Mouse (Mus musculus) G1E (cell line): Measurements from ENCODE around the gene Nosip. TPM values are rescaled to one million over a fixed set of nuclear protein-coding genes. Genes with fewer than 3 reads are reported as not detected.

Experiments used
- ATAC-seq: 2 replicates; pipeline ENCODE4 v1.8.0; 2016; ENCODE audit warnings: mild to moderate bottlenecking; ENCODE audit not compliant: insufficient number of reproducible peaks, poor library complexity, low FRiP score, severe bottlenecking; ENCODE audit errors: extremely low read depth
- DNase-seq: peaks from one replicate; pipeline ENCODE4 v3.0.0; 2012; ENCODE audit warnings: low spot score
- H3K27me3 ChIP-seq: 2 replicates; pipeline ENCODE4 v1.6.1; 2012; ENCODE audit warnings: mild to moderate bottlenecking, low read length, inconsistent platforms; ENCODE audit not compliant: insufficient read depth
- H3K36me3 ChIP-seq: replicated peaks from 2 replicates; pipeline ENCODE3; 2012; ENCODE audit warnings: mild to moderate bottlenecking, inconsistent platforms
- H3K4me1 ChIP-seq: 2 replicates; pipeline ENCODE4 v1.6.1; 2012; ENCODE audit warnings: low read depth, low read length, inconsistent platforms, mixed read lengths; ENCODE audit not compliant: insufficient read depth
- H3K4me3 ChIP-seq: 2 replicates; pipeline ENCODE4 v1.5.1; 2012; ENCODE audit warnings: low read depth, mild to moderate bottlenecking, inconsistent platforms, low read length, moderate library complexity, mixed read lengths
- H3K9me3 ChIP-seq: replicated peaks from 2 replicates; pipeline ENCODE4 v1.6.1; 2012; ENCODE audit warnings: inconsistent platforms
- CTCF ChIP-seq: IDR thresholded peaks from 2 replicates; pipeline ENCODE4 v1.5.1; 2012; ENCODE audit warnings: low read depth, low read length, inconsistent platforms, mixed read lengths
- GATA1 ChIP-seq: IDR thresholded peaks from 2 replicates; pipeline ENCODE4 v1.6.1; 2012; ENCODE audit warnings: borderline replicate concordance, low read length, inconsistent platforms, mixed read lengths
- GATA2 ChIP-seq: IDR thresholded peaks from 2 replicates; pipeline ENCODE4 v1.6.1; 2012; ENCODE audit warnings: low read depth, low read length, inconsistent platforms, borderline replicate concordance
- POLR2AphosphoS5 ChIP-seq: IDR thresholded peaks from 2 replicates; pipeline ENCODE4 v1.6.1; 2012; ENCODE audit warnings: low read depth, low read length, inconsistent platforms; ENCODE audit not compliant: insufficient replicate concordance
- TAL1 ChIP-seq: conservative IDR thresholded peaks from 2 replicates; pipeline ENCODE4 v1.6.1; 2012; ENCODE audit warnings: low read depth, low read length, inconsistent platforms, mixed read lengths
- polyA plus RNA-seq: library from polyadenylated mRNA; stranded (reverse); fragments of >175 nt; gene quantifications from 2 replicates; pipeline ENCODE4 v1.2.3, GENCODE M21; 2012
- total RNA-seq, 2 experiments: library from RNA; stranded (forward) in 1 of 2; stranded (reverse) in 1 of 2; fragments of 200-1000 nt in 1 of 2; fragments of >200 nt in 1 of 2; fragmentation: Nextera tagmentation in 1 of 2; gene quantifications; 2 replicates each; pipeline ENCODE4 v1.2.3; 2014 to 2017

Nosip gene
- total and polyA plus RNA-seq, 3 experiments = 43.6 to 110 (median 49.4) TPM

DNA sequence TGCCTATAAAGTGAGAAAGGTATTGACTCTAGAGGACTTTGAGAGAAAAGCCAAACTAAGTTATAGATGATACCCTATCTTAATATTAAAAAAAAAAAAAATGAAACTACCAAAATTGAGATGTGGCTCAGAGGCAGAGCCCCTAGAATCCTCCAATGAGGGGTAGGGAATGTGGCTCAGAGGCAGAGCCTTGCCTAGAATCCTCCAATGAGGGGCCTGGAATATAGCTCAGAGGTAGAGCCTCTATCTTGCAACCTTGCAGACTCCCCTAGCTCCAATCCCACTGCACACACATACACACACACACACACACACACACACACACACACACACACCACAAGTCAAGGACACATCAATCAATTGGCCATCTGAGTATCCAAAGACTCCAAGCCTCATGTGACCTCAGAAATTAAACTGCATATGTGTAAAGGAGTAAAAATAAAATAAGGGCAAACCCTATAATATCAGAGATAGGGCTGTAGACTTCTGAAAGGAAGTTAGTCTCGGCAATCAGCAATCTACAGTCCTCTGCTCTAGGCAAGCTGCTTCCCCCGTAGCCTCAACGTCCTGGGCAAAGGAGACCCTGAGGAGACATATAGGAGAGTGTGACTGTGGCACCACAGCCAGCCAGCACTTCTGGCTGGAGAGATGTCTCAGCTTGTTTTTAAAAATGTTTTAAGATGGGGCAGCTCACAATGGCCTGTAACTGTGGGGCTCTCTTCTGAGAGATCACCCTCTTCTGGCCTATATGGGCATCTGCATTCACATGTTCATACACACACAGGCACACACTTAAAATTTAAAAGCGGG lies 5.2 kb downstream of the Nosip start:
- no peak for DNase-seq
- no peak for ATAC-seq
- TF ChIP-seq GATA1 = no peak
- no peak for TF ChIP-seq CTCF
- TF ChIP-seq GATA2 = no peak
- TF ChIP-seq TAL1 = no peak
- TF ChIP-seq POLR2AphosphoS5 = no peak

DNA sequence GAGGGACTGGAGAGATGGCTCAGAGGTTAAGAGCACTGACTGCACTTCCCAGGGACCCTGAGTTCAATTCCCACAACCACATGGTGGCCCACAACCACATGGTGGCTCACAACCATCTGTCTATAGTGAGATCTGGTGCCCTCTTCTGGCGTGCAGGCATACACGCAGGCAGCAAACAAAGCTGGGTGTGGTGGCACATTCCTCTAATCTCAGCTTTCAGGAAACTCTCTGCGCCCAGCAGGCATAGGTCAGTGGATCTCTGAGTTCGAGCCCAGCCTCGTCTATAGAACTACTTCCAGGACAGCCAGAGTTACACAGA lies 5.7 kb downstream of the Nosip start:
- Histone ChIP-seq H3K27me3 (no peaks in the 10 kb centered on the region), H3K36me3 (peaks cover 67% of the 10 kb centered on the region), H3K4me1 (peaks cover 53% of the 10 kb centered on the region), H3K9me3 (no peaks in the 10 kb centered on the region), H3K4me3 (no peak overlapping the region)
- DNase-seq (no peak), ATAC-seq (no peak)
- TF ChIP-seq CTCF (peak; percentile 80), POLR2AphosphoS5 (no peak)

More for the DNA sequence above, 5.2 kb downstream of the Nosip start:
- H3K4me1 ChIP-seq = peaks cover 49% of the 10 kb centered on the region
- no peaks in the 10 kb centered on the region for H3K27me3 ChIP-seq
- no peaks in the 10 kb centered on the region for H3K9me3 ChIP-seq
- no peak overlapping the region for H3K4me3 ChIP-seq
- peaks cover 64% of the 10 kb centered on the region for H3K36me3 ChIP-seq

DNA sequence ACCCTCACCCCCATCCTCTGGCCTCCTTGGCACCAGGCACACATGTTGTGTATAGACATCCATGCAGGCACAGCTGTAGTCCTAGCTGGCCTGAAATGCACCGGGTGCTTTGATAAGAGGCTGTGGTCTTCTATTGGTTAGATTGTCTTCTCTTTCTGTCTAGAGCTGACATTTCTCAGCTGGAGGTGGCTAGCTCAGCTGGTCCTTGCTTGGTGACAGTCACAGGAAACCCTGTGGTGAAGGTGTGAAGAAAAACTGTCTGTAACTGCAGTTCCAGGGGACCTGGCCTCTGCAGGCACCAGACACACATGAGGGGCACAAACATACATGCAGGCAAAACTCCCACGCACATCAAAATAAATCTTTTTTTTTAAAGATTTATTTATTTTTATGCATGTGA lies 7.4 kb downstream of the Nosip start:
- TF ChIP-seq GATA2 = no peak
- Histone ChIP-seq H3K4me1 (peaks cover 51% of the 10 kb centered on the region), H3K9me3 (no peaks in the 10 kb centered on the region), H3K4me3 (no peak overlapping the region), H3K36me3 (peaks cover 75% of the 10 kb centered on the region), H3K27me3 (no peaks in the 10 kb centered on the region)
- no peak for DNase-seq
- ATAC-seq = no peak

DNA sequence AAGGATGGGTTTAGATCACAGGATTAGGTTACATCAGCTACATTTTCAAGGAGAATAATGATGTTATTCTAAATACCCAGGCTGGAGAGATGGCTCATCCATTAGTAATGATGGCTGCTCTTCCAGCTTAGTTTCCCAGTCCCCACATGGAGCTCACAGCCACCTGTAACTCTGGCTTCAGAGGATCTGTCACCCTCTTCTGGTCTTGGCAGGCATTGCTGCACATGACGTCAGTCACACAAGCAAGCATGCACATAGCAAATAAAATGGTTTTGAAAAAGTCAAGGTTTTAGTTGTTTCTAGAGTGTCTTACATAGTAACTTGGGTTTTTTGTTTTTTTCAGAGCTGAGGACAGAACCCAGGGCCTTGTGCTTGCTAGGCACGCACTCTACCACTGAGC lies 10.0 kb downstream of the Nosip start:
- no peaks in the 10 kb centered on the region for H3K9me3 ChIP-seq
- H3K27me3 ChIP-seq = no peaks in the 10 kb centered on the region
- TF ChIP-seq POLR2AphosphoS5 (no peak), CTCF (peak; percentile 32; the same call in 1 of the 2 replicates), GATA2 (no peak)
- ATAC-seq (no peak), DNase-seq (peak; percentile 29)
- peaks cover 79% of the 10 kb centered on the region for H3K36me3 ChIP-seq
- H3K4me1 ChIP-seq = peaks cover 38% of the 10 kb centered on the region
- H3K4me3 ChIP-seq = no peak overlapping the region

DNA sequence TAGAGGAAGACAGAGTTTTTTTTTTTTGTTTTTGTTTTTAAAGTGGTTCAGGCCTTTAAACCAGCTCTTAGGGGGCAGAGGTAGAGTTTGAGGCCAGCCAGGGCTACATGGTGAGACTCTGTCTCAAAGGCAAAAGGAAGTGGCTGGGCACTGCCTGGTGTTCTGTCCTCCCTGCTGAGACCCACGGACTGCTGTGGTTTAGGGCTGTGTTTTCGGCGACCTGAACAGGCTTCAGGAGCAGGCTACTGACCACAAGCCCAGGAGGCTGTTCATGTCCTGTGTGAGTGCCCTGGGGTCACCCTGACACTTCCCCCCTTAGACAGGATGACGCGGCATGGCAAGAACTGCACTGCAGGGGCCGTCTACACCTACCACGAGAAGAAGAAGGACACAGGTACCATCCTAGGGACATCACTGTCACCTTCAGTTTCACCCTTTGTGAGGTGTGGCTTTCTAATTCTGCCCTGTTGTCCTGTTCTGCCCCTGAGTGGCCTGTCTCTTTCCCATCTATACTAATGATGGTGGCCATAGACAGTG lies 11.0 kb downstream of the Nosip start:
- DNase-seq = no peak

GRCm38 (mm10) chr7:45073949-45074348 lies 11.7 kb downstream of the Nosip start:
- peaks cover 80% of the 10 kb centered on the region for H3K36me3 ChIP-seq
- H3K4me3 ChIP-seq = no peak overlapping the region
- peaks cover 30% of the 10 kb centered on the region for H3K4me1 ChIP-seq

More for the DNA sequence above, 11.0 kb downstream of the Nosip start:
- Histone ChIP-seq H3K36me3 (peaks cover 80% of the 10 kb centered on the region), H3K27me3 (no peaks in the 10 kb centered on the region), H3K9me3 (no peaks in the 10 kb centered on the region), H3K4me3 (no peak overlapping the region), H3K4me1 (peaks cover 29% of the 10 kb centered on the region)
- no peak for ATAC-seq
- TF ChIP-seq CTCF = no peak
- no peak for TF ChIP-seq GATA2
- no peak for TF ChIP-seq TAL1
- no peak for TF ChIP-seq GATA1
- no peak for TF ChIP-seq POLR2AphosphoS5

More at GRCm38 (mm10) chr7:45073949-45074348, 11.7 kb downstream of the Nosip start:
- Histone ChIP-seq H3K9me3 (no peaks in the 10 kb centered on the region), H3K27me3 (no peaks in the 10 kb centered on the region)
- DNase-seq (no peak), ATAC-seq (no peak)
- TF ChIP-seq TAL1 (no peak), CTCF (no peak), POLR2AphosphoS5 (no peak), GATA1 (no peak), GATA2 (no peak)
